Mouse (Mus musculus): ENCODE measurements around the gene Ttf2. TPM values are rescaled to one million over a fixed set of nuclear protein-coding genes. Genes with fewer than 3 reads are reported as not detected.

Ttf2 gene
- polyA plus RNA-seq, 1 experiment from 2014 or later, result 23.0 TPM

GRCm38 (mm10) chr3:100997785-100998570 lies 28.5 kb upstream of the Ttf2 start:
- WGBS, result 76% methylated on average over 10 of the region's 10 CpGs
- Histone ChIP-seq H3K27me3 (ENCODE audit: control insufficient read depth, insufficient read depth, low read length) (no peaks in the 10 kb centered on the region), H3K4me3 (ENCODE audit: low read depth, low read length) (no peak overlapping the region), H3K36me3 (replicated peaks; ENCODE audit: control insufficient read depth, insufficient read depth, low read depth, low read length) (no peaks in the 10 kb centered on the region), H3K4me2 (ENCODE audit: low read depth, low read length) (no peak overlapping the region), H3K27ac (replicated peaks; ENCODE audit: low read depth, low read length) (no peak overlapping the region), H3K9me3 (replicated peaks; ENCODE audit: control insufficient read depth, low read length) (no peaks in the 10 kb centered on the region), H3K4me1 (ENCODE audit: control insufficient read depth, insufficient read depth, low read length) (no peaks in the 10 kb centered on the region), H3K9ac (replicated peaks; ENCODE audit: low read length) (no peak overlapping the region)
- ATAC-seq (replicated peaks; ENCODE audit: insufficient number of reproducible peaks, low FRiP score, low TSS enrichment, low read depth) (no peak), DNase-seq (ENCODE audit: low spot score) (no peak)

- no peak overlapping the region for H3K27ac ChIP-seq (replicated peaks; ENCODE audit: low read depth, low read length)
- 68% methylated on average over 4 of the region's 4 CpGs for WGBS
- H3K4me3 ChIP-seq (ENCODE audit: low read depth, low read length), result no peak overlapping the region
- ATAC-seq (replicated peaks; ENCODE audit: insufficient number of reproducible peaks, low FRiP score, low TSS enrichment, low read depth), result no peak
- no peaks in the 10 kb centered on the region for H3K4me1 ChIP-seq (ENCODE audit: control insufficient read depth, insufficient read depth, low read length)
- DNase-seq (ENCODE audit: low spot score), result no peak
- H3K27me3 ChIP-seq (ENCODE audit: control insufficient read depth, insufficient read depth, low read length), result no peaks in the 10 kb centered on the region
- H3K9me3 ChIP-seq (replicated peaks; ENCODE audit: control insufficient read depth, low read length), result no peaks in the 10 kb centered on the region
- H3K4me2 ChIP-seq (ENCODE audit: low read depth, low read length), result no peak overlapping the region
- no peak overlapping the region for H3K9ac ChIP-seq (replicated peaks; ENCODE audit: low read length)
- H3K36me3 ChIP-seq (replicated peaks; ENCODE audit: control insufficient read depth, insufficient read depth, low read depth, low read length), result no peaks in the 10 kb centered on the region
These were observed 24.8 kb upstream of the Ttf2 start for GRCm38 (mm10) chr3:100994252-100994651.

- no peak overlapping the region for H3K27ac ChIP-seq (replicated peaks; ENCODE audit: low read depth, low read length)
- no peaks in the 10 kb centered on the region for H3K9me3 ChIP-seq (replicated peaks; ENCODE audit: control insufficient read depth, low read length)
- ATAC-seq (replicated peaks; ENCODE audit: insufficient number of reproducible peaks, low FRiP score, low TSS enrichment, low read depth) (no peak), DNase-seq (ENCODE audit: low spot score) (no peak)
- no peaks in the 10 kb centered on the region for H3K4me1 ChIP-seq (ENCODE audit: control insufficient read depth, insufficient read depth, low read length)
- H3K27me3 ChIP-seq (ENCODE audit: control insufficient read depth, insufficient read depth, low read length), result no peaks in the 10 kb centered on the region
- WGBS, result 68% methylated on average over 15 of the region's 15 CpGs
- no peak overlapping the region for H3K4me2 ChIP-seq (ENCODE audit: low read depth, low read length)
- H3K4me3 ChIP-seq (ENCODE audit: low read depth, low read length), result no peak overlapping the region
- H3K9ac ChIP-seq (replicated peaks; ENCODE audit: low read length), result no peak overlapping the region
- no peaks in the 10 kb centered on the region for H3K36me3 ChIP-seq (replicated peaks; ENCODE audit: control insufficient read depth, insufficient read depth, low read depth, low read length)
These were observed 24.3 kb upstream of the Ttf2 start for GRCm38 (mm10) chr3:100993718-100994117.

GRCm38 (mm10) chr3:100993158-100993557 lies 23.7 kb upstream of the Ttf2 start:
- Histone ChIP-seq H3K27ac (replicated peaks; ENCODE audit: low read depth, low read length) (no peak overlapping the region), H3K4me3 (ENCODE audit: low read depth, low read length) (no peak overlapping the region), H3K27me3 (ENCODE audit: control insufficient read depth, insufficient read depth, low read length) (no peaks in the 10 kb centered on the region), H3K4me2 (ENCODE audit: low read depth, low read length) (no peak overlapping the region), H3K9me3 (replicated peaks; ENCODE audit: control insufficient read depth, low read length) (no peaks in the 10 kb centered on the region), H3K9ac (replicated peaks; ENCODE audit: low read length) (no peak overlapping the region), H3K4me1 (ENCODE audit: control insufficient read depth, insufficient read depth, low read length) (no peaks in the 10 kb centered on the region), H3K36me3 (replicated peaks; ENCODE audit: control insufficient read depth, insufficient read depth, low read depth, low read length) (no peaks in the 10 kb centered on the region)
- 81% methylated on average over 7 of the region's 7 CpGs for WGBS
- ATAC-seq (replicated peaks; ENCODE audit: insufficient number of reproducible peaks, low FRiP score, low TSS enrichment, low read depth), result no peak
- no peak for DNase-seq (ENCODE audit: low spot score)

- DNase-seq (ENCODE audit: low spot score), result no peak
- WGBS, result 70% methylated on average over 1 of the region's 1 CpGs
- H3K27me3 ChIP-seq (ENCODE audit: control insufficient read depth, insufficient read depth, low read length), result no peaks in the 10 kb centered on the region
- no peaks in the 10 kb centered on the region for H3K9me3 ChIP-seq (replicated peaks; ENCODE audit: control insufficient read depth, low read length)
- H3K4me1 ChIP-seq (ENCODE audit: control insufficient read depth, insufficient read depth, low read length), result no peaks in the 10 kb centered on the region
- H3K4me2 ChIP-seq (ENCODE audit: low read depth, low read length), result no peak overlapping the region
- H3K36me3 ChIP-seq (replicated peaks; ENCODE audit: control insufficient read depth, insufficient read depth, low read depth, low read length), result no peaks in the 10 kb centered on the region
- no peak overlapping the region for H3K4me3 ChIP-seq (ENCODE audit: low read depth, low read length)
- H3K27ac ChIP-seq (replicated peaks; ENCODE audit: low read depth, low read length), result no peak overlapping the region
- no peak for ATAC-seq (replicated peaks; ENCODE audit: insufficient number of reproducible peaks, low FRiP score, low TSS enrichment, low read depth)
- H3K9ac ChIP-seq (replicated peaks; ENCODE audit: low read length), result no peak overlapping the region
These were observed 20.8 kb upstream of the Ttf2 start for GRCm38 (mm10) chr3:100990231-100990630.

- Histone ChIP-seq H3K27me3 (ENCODE audit: control insufficient read depth, insufficient read depth, low read length) (no peaks in the 10 kb centered on the region), H3K27ac (replicated peaks; ENCODE audit: low read depth, low read length) (no peak overlapping the region), H3K4me3 (ENCODE audit: low read depth, low read length) (no peak overlapping the region), H3K4me2 (ENCODE audit: low read depth, low read length) (no peak overlapping the region), H3K4me1 (ENCODE audit: control insufficient read depth, insufficient read depth, low read length) (no peaks in the 10 kb centered on the region), H3K9me3 (replicated peaks; ENCODE audit: control insufficient read depth, low read length) (no peaks in the 10 kb centered on the region), H3K9ac (replicated peaks; ENCODE audit: low read length) (no peak overlapping the region), H3K36me3 (replicated peaks; ENCODE audit: control insufficient read depth, insufficient read depth, low read depth, low read length) (no peaks in the 10 kb centered on the region)
- no peak for ATAC-seq (replicated peaks; ENCODE audit: insufficient number of reproducible peaks, low FRiP score, low TSS enrichment, low read depth)
- no peak for DNase-seq (ENCODE audit: low spot score)
- 70% methylated on average over 12 of the region's 12 CpGs for WGBS
These were observed 20.0 kb upstream of the Ttf2 start for GRCm38 (mm10) chr3:100989417-100989816.

GRCm38 (mm10) chr3:100979290-100979689 lies 9.8 kb upstream of the Ttf2 start:
- ATAC-seq (replicated peaks; ENCODE audit: insufficient number of reproducible peaks, low FRiP score, low TSS enrichment, low read depth) (no peak), DNase-seq (ENCODE audit: low spot score) (no peak)
- Histone ChIP-seq H3K27ac (replicated peaks; ENCODE audit: low read depth, low read length) (no peak overlapping the region), H3K4me3 (ENCODE audit: low read depth, low read length) (no peak overlapping the region), H3K27me3 (ENCODE audit: control insufficient read depth, insufficient read depth, low read length) (no peaks in the 10 kb centered on the region), H3K4me2 (ENCODE audit: low read depth, low read length) (no peak overlapping the region), H3K9ac (replicated peaks; ENCODE audit: low read length) (no peak overlapping the region), H3K36me3 (replicated peaks; ENCODE audit: control insufficient read depth, insufficient read depth, low read depth, low read length) (no peaks in the 10 kb centered on the region), H3K9me3 (replicated peaks; ENCODE audit: control insufficient read depth, low read length) (no peaks in the 10 kb centered on the region), H3K4me1 (ENCODE audit: control insufficient read depth, insufficient read depth, low read length) (no peaks in the 10 kb centered on the region)
- WGBS, result 76% methylated on average over 8 of the region's 8 CpGs

GRCm38 (mm10) chr3:100973906-100974305 lies 4.4 kb upstream of the Ttf2 start:
- Histone ChIP-seq H3K9me3 (replicated peaks; ENCODE audit: control insufficient read depth, low read length) (no peaks in the 10 kb centered on the region), H3K4me2 (ENCODE audit: low read depth, low read length) (no peak overlapping the region), H3K9ac (replicated peaks; ENCODE audit: low read length) (no peak overlapping the region), H3K36me3 (replicated peaks; ENCODE audit: control insufficient read depth, insufficient read depth, low read depth, low read length) (no peaks in the 10 kb centered on the region), H3K27me3 (ENCODE audit: control insufficient read depth, insufficient read depth, low read length) (no peaks in the 10 kb centered on the region), H3K27ac (replicated peaks; ENCODE audit: low read depth, low read length) (no peak overlapping the region), H3K4me1 (ENCODE audit: control insufficient read depth, insufficient read depth, low read length) (no peaks in the 10 kb centered on the region), H3K4me3 (ENCODE audit: low read depth, low read length) (no peak overlapping the region)
- peak; percentile 78 for DNase-seq (ENCODE audit: low spot score)
- 5% methylated on average over 1 of the region's 1 CpGs for WGBS
- no peak for ATAC-seq (replicated peaks; ENCODE audit: insufficient number of reproducible peaks, low FRiP score, low TSS enrichment, low read depth)

Data from embryonic facial prominence, embryonic 11.5 days (tissue).